22 mouse cellular contexts compared by ENCODE assay signal in the genomic region with DNA sequence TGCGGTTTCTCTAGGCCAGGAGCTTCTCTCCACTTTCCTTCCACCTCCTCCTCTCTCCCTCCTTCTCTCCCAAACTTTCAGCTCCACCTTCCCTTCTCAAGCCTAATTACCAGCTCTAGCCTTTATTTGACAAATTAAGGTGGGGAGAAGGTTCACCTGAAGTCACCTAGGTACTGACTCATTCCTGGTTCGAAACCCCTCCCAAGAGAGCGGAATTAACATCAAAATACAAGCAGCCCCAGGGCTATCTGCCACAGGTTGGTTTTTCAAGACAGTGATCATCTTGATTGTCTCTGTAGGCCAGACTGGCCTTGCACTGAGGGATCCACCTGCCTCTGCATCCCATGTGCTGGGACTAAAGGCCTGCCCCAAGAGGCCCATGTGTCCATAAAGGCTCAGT. TPM values are rescaled to one million over a fixed set of nuclear protein-coding genes. Genes with fewer than 3 reads are reported as not detected.
A peak's percentile ranks its signal among the peaks of the same experiment; 100 is the strongest.
DNase-seq lines count a peak whose midpoint lies in the region; TF ChIP-seq lines count a peak whose summit lies in the region.
"Had no signal": no experiment of that assay in that cellular context is flagged by ENCODE, and none has a peak within 500 bp of the region (broad histone marks: within the 10 kb centered on the region; RNA-seq: fewer than 3 reads in every experiment).

No protein-coding gene starts in this region.

- DNase-seq in ES-E14 (ENCODE audit: low read depth, low spot score) (no peak), ZHBTc4 (ENCODE audit: low read depth, low spot score) (peak; percentile 28)
- DNase-seq in gastrocnemius, adult 2 months = no peak
- no peak for DNase-seq in frontal cortex, adult 2 months (ENCODE audit: extremely low spot score in 1 of 2, low spot score in 1 of 2)
- DNase-seq: adrenal gland, adult 2 months; adrenal gland, postnatal 10 days; adrenal gland, postnatal 25 days; B cell, adult 2 months; cerebellum, adult 11 months; cerebellum, adult 18-20 months; cerebellum, adult 8-10 months; cerebellum, adult 9-11 months; cerebellum, postnatal 14 days; cerebellum, postnatal 36 days; embryo, embryonic 11 days had no signal

- no peak for TF ChIP-seq POLR2A in ES-Bruce4 (IDR thresholded peaks at IDR 0.05; ENCODE audit: insufficient read depth, low read length)

- H3K27me3 ChIP-seq in ES-Bruce4 (ENCODE audit: control insufficient read depth, insufficient read depth, low read length, poor library complexity, severe bottlenecking) = no peaks in the 10 kb centered on the region
- H3K27me3 ChIP-seq: CH12.LX; embryonic facial prominence, embryonic 13.5 days; embryonic facial prominence, embryonic 15.5 days; forebrain, embryonic 12.5 days had no signal

- H3K9me3 ChIP-seq in ES-Bruce4 (replicated peaks; ENCODE audit: control insufficient read depth, insufficient read depth, low read length, poor library complexity, severe bottlenecking) (no peaks in the 10 kb centered on the region), ES-E14 (ENCODE audit: control insufficient read depth, insufficient read depth, low read depth, low read length) (no peaks in the 10 kb centered on the region)

- intact Hi-C loops in gastrocnemius, adult 2 months (cut with DNase I) = no loop called here

- in situ Hi-C loops in ES-E14 (cut with MboI; ENCODE audit: low sequenced_read_pairs in 2 of 2, unreplicated experiment in 2 of 2) = no loop called here

- H3K36me3 ChIP-seq in ES-Bruce4 (ENCODE audit: control insufficient read depth, insufficient read depth, low read length, poor library complexity, severe bottlenecking) (no peaks in the 10 kb centered on the region), ES-E14 (ENCODE audit: control insufficient read depth, insufficient read depth, low read length, poor library complexity, severe bottlenecking) (no peaks in the 10 kb centered on the region)

- H3K9ac ChIP-seq in ES-Bruce4 (ENCODE audit: low read depth, poor library complexity, severe bottlenecking) = no peak overlapping the region
- H3K9ac ChIP-seq in ES-E14 (ENCODE audit: insufficient read depth, low read depth, low read length, poor library complexity, severe bottlenecking) = no peak overlapping the region
- H3K9ac ChIP-seq: embryonic facial prominence, embryonic 13.5 days; embryonic facial prominence, embryonic 15.5 days; forebrain, embryonic 12.5 days had no signal

- peak overlapping the region; percentile 13; the same call in 1 of the 2 replicates for H3K27ac ChIP-seq in ES-Bruce4 (ENCODE audit: insufficient read depth, low read length)
- peak overlapping the region; percentile 43; the same call in 1 of the 2 replicates for H3K27ac ChIP-seq in ES-E14 (ENCODE audit: insufficient read depth, low read depth, low read length, poor library complexity, severe bottlenecking)
- no peak overlapping the region for H3K27ac ChIP-seq in gastrocnemius, adult 2 months
- H3K27ac ChIP-seq: embryonic facial prominence, embryonic 13.5 days; embryonic facial prominence, embryonic 15.5 days; forebrain, embryonic 10.5 days; forebrain, embryonic 12.5 days had no signal

- no peak overlapping the region for H3K4me3 ChIP-seq in ES-Bruce4 (ENCODE audit: low read depth, low read length)
- H3K4me3 ChIP-seq in ES-E14 (ENCODE audit: insufficient read depth in 1 of 2, low read depth in 1 of 2, low read length in 2 of 2, poor library complexity in 1 of 2, severe bottlenecking in 1 of 2) = no peak overlapping the region
- H3K4me3 ChIP-seq in gastrocnemius, adult 2 months = no peak overlapping the region
- H3K4me3 ChIP-seq: embryonic facial prominence, embryonic 13.5 days; embryonic facial prominence, embryonic 15.5 days; erythroblast, embryonic 14.5 days; forebrain, embryonic 10.5 days; forebrain, embryonic 12.5 days had no signal

- peaks cover 1% of the 10 kb centered on the region for H3K4me1 ChIP-seq in ES-Bruce4 (ENCODE audit: control insufficient read depth, insufficient read depth, low read length)
- H3K4me1 ChIP-seq in ES-E14 (ENCODE audit: control insufficient read depth in 2 of 2, insufficient read depth in 2 of 2, low read length in 2 of 2, poor library complexity in 1 of 2) = peaks cover 0 to 2% of the 10 kb centered on the region in 2 experiments; a peak in 1 of 4 replicates
- H3K4me1 ChIP-seq: embryonic facial prominence, embryonic 13.5 days; embryonic facial prominence, embryonic 15.5 days; forebrain, embryonic 10.5 days; forebrain, embryonic 12.5 days had no signal

- TF ChIP-seq EP300 in ES-Bruce4 (IDR thresholded peaks at IDR 0.05; ENCODE audit: insufficient read depth, low read depth, low read length) = peak; percentile 56; the same call in 1 of the 2 replicates

- TF ChIP-seq CTCF in ES-Bruce4 (IDR thresholded peaks at IDR 0.05; ENCODE audit: low read depth, low read length) = no peak
- TF ChIP-seq CTCF in gastrocnemius, adult 2 months (IDR thresholded peaks at IDR 0.05) = no peak

TF ChIP-seq in ES-E14, 5 proteins besides CTCF, POLR2A, EP300 and RAD21:
- TF ChIP-seq CHD2 (IDR thresholded peaks at IDR 0.05; ENCODE audit: low read depth, low read length) (no peak), MAFK (IDR thresholded peaks at IDR 0.05; ENCODE audit: insufficient read depth, low read depth, low read length) (no peak), HCFC1 (IDR thresholded peaks at IDR 0.05; ENCODE audit: borderline replicate concordance, insufficient read depth, low read length) (no peak), ZC3H11A (IDR thresholded peaks at IDR 0.05; ENCODE audit: borderline replicate concordance, low read depth, low read length) (no peak), ZNF384 (IDR thresholded peaks at IDR 0.05; ENCODE audit: low read depth, low read length) (no peak)

RNA-seq across cellular contexts. Expression of gene Zfp619, which starts 22.9 kb away (rescaled TPM):
- 2.8 and 3.1 TPM in 2 replicates for polyA plus RNA-seq in ES-Bruce4 (2011; ENCODE audit: insufficient read depth, insufficient read length, low read depth, missing spikeins)
- 3.7 and 4.2 TPM in 2 replicates for total RNA-seq in ES-E14 (2012; rRNA removed)
- total RNA-seq in gastrocnemius, adult 2 months (2021) = 1 to 10 TPM; 1.2 to 1.5 TPM
- 2.2 and 2.5 TPM in 2 replicates for polyA plus RNA-seq in frontal cortex, adult 2 months (2012; rRNA removed)
- polyA plus RNA-seq: erythroblast, embryonic 14.5 days had no signal
